Mouse (Mus musculus): ENCODE measurements at regions not wholly inside any gene's neighbourhood (a gene's known extent, or its start where the extent isn't known, plus 50 kb on each side); places are given as distances from the start of the nearest gene placed in this dataset.

GRCm38 (mm10) chr10:8027023-8027422, 71.0 kb upstream of the Tab2 start:
- TF ChIP-seq ZC3H11A (IDR thresholded peaks at IDR 0.05; ENCODE audit: low read depth, low read length): no peak
- TF ChIP-seq MEF2A (IDR thresholded peaks at IDR 0.05; ENCODE audit: extremely low read depth, insufficient replicate concordance, low read depth, low read length, poor library complexity, severe bottlenecking): no peak
- TF ChIP-seq TBP (IDR thresholded peaks at IDR 0.05; ENCODE audit: low read depth, low read length): no peak
- TF ChIP-seq SIN3A (IDR thresholded peaks at IDR 0.05; ENCODE audit: low read length): no peak
- TF ChIP-seq EP300 (IDR thresholded peaks at IDR 0.05; ENCODE audit: low read depth in 1 of 2, low read length in 2 of 2): peak; percentile 72 to 80
- TF ChIP-seq ZKSCAN1 (IDR thresholded peaks at IDR 0.05; ENCODE audit: low read depth, low read length): no peak
- TF ChIP-seq GATA1 (IDR thresholded peaks at IDR 0.05; ENCODE audit: low read depth, low read length): peak; percentile 60
- TF ChIP-seq TCF12 (IDR thresholded peaks at IDR 0.05; ENCODE audit: low read depth, low read length): 0 out of 2 replicates have a peak, but pooled peaks have one; percentile 37
- TF ChIP-seq CHD2 (IDR thresholded peaks at IDR 0.05; ENCODE audit: low read length): no peak
- peak; percentile 27; the same call in 1 of the 2 replicates for TF ChIP-seq ETS1 (IDR thresholded peaks at IDR 0.05; ENCODE audit: low read depth, low read length)
- no peak overlapping the region for H3K4me3 ChIP-seq (ENCODE audit: control insufficient read depth in 1 of 2, insufficient read depth in 1 of 2, low read depth in 2 of 2, low read length in 2 of 2)
- DNase-seq (ENCODE audit: low read depth, low spot score): peak; percentile 86
- H3K27me3 ChIP-seq (ENCODE audit: control insufficient read depth in 1 of 2, insufficient read depth in 2 of 2, low read length in 2 of 2): no peaks in the 10 kb centered on the region
- H3K36me3 ChIP-seq (ENCODE audit: control insufficient read depth in 1 of 2, insufficient read depth in 2 of 2, low read length in 2 of 2): peaks cover 0 to 54% of the 10 kb centered on the region in 2 experiments; a peak in 2 of 4 replicates
- H3K9ac ChIP-seq (ENCODE audit: control insufficient read depth, low read depth, low read length, poor library complexity, severe bottlenecking): peak overlapping the region; percentile 26; the same call in 1 of the 2 replicates
- peaks cover 21 to 41% of the 10 kb centered on the region in 2 experiments for H3K4me1 ChIP-seq (ENCODE audit: control insufficient read depth in 1 of 2, insufficient read depth in 2 of 2, low read length in 2 of 2)
- H3K27ac ChIP-seq (ENCODE audit: control insufficient read depth, low read depth, low read length): peak overlapping the region; percentile 53
- H3K79me2 ChIP-seq (ENCODE audit: control insufficient read depth, insufficient read depth, low read length, poor library complexity): no peaks in the 10 kb centered on the region
- H3K9me3 ChIP-seq (replicated peaks; ENCODE audit: insufficient read depth, low read length): no peaks in the 10 kb centered on the region

- Histone ChIP-seq H3K9me3 (replicated peaks; ENCODE audit: insufficient read depth, low read length) (no peaks in the 10 kb centered on the region), H3K4me3 (ENCODE audit: control insufficient read depth in 1 of 2, insufficient read depth in 1 of 2, low read depth in 2 of 2, low read length in 2 of 2) (no peak overlapping the region), H3K4me1 (ENCODE audit: control insufficient read depth in 1 of 2, insufficient read depth in 2 of 2, low read length in 2 of 2) (peaks cover 31 to 60% of the 10 kb centered on the region in 2 experiments), H3K79me2 (ENCODE audit: control insufficient read depth, insufficient read depth, low read length, poor library complexity) (no peaks in the 10 kb centered on the region), H3K36me3 (ENCODE audit: control insufficient read depth in 1 of 2, insufficient read depth in 2 of 2, low read length in 2 of 2) (peaks cover 0 to 66% of the 10 kb centered on the region in 2 experiments; a peak in 2 of 4 replicates), H3K27me3 (ENCODE audit: control insufficient read depth in 1 of 2, insufficient read depth in 2 of 2, low read length in 2 of 2) (no peaks in the 10 kb centered on the region), H3K9ac (ENCODE audit: control insufficient read depth, low read depth, low read length, poor library complexity, severe bottlenecking) (no peak overlapping the region), H3K27ac (ENCODE audit: control insufficient read depth, low read depth, low read length) (no peak overlapping the region)
- no peak for DNase-seq (ENCODE audit: low read depth, low spot score)
- TF ChIP-seq CHD2 (IDR thresholded peaks at IDR 0.05; ENCODE audit: low read length) (no peak), NELFE (IDR thresholded peaks at IDR 0.05; ENCODE audit: low read depth, low read length) (no peak), NRF1 (IDR thresholded peaks at IDR 0.05; ENCODE audit: insufficient read depth, low read depth, low read length, poor library complexity, severe bottlenecking) (no peak), GABPA (IDR thresholded peaks at IDR 0.05; ENCODE audit: low read depth, low read length) (no peak), E2F4 (IDR thresholded peaks at IDR 0.05; ENCODE audit: borderline replicate concordance, low read depth, low read length) (no peak), SIN3A (IDR thresholded peaks at IDR 0.05; ENCODE audit: low read length) (no peak), POLR2A (IDR thresholded peaks at IDR 0.05; ENCODE audit: control insufficient read depth in 1 of 2, insufficient read depth in 1 of 2, low read depth in 1 of 2, low read length in 2 of 2, poor library complexity in 1 of 2) (no peak), HCFC1 (IDR thresholded peaks at IDR 0.05; ENCODE audit: low read depth, low read length) (no peak), MYC (IDR thresholded peaks at IDR 0.05; ENCODE audit: low read depth, low read length) (0 out of 2 replicates have a peak, but pooled peaks have one; percentile 24), TAL1 (IDR thresholded peaks at IDR 0.05; ENCODE audit: low read length) (no peak), MAX (IDR thresholded peaks at IDR 0.05; ENCODE audit: low read length) (no peak), MEF2A (IDR thresholded peaks at IDR 0.05; ENCODE audit: extremely low read depth, insufficient replicate concordance, low read depth, low read length, poor library complexity, severe bottlenecking) (no peak), CHD1 (IDR thresholded peaks at IDR 0.05; ENCODE audit: low read depth, low read length) (no peak), USF1 (IDR thresholded peaks at IDR 0.05; ENCODE audit: low read depth, low read length) (no peak), GATA1 (IDR thresholded peaks at IDR 0.05; ENCODE audit: low read depth, low read length) (peak; percentile 72), KAT2A (conservative IDR thresholded peaks at IDR 0.05; ENCODE audit: low read depth, low read length) (no peak), POLR2AphosphoS2 (IDR thresholded peaks at IDR 0.05; ENCODE audit: low read length) (no peak), RAD21 (IDR thresholded peaks at IDR 0.05; ENCODE audit: low read depth, low read length) (no peak), SMC3 (IDR thresholded peaks at IDR 0.05; ENCODE audit: low read depth, low read length) (no peak), JUND (IDR thresholded peaks at IDR 0.05; ENCODE audit: low read depth, low read length) (no peak), EP300 (IDR thresholded peaks at IDR 0.05; ENCODE audit: low read depth in 1 of 2, low read length in 2 of 2) (peak; percentile 34 to 63; a peak in 2 of 4 replicates), ETS1 (IDR thresholded peaks at IDR 0.05; ENCODE audit: low read depth, low read length) (no peak), MXI1 (IDR thresholded peaks at IDR 0.05; ENCODE audit: low read depth, low read length) (no peak), MYB (IDR thresholded peaks at IDR 0.05; ENCODE audit: low read depth, low read length) (no peak), ZKSCAN1 (IDR thresholded peaks at IDR 0.05; ENCODE audit: low read depth, low read length) (no peak), BHLHE40 (IDR thresholded peaks at IDR 0.05; ENCODE audit: borderline replicate concordance, low read depth, low read length) (no peak), ELF1 (IDR thresholded peaks at IDR 0.05; ENCODE audit: low read depth, low read length) (no peak), MAFK (IDR thresholded peaks at IDR 0.05; ENCODE audit: borderline replicate concordance, low read depth, low read length) (no peak), TCF12 (IDR thresholded peaks at IDR 0.05; ENCODE audit: low read depth, low read length) (peak; percentile 45; the same call in 1 of the 2 replicates)
Measured at GRCm38 (mm10) chr10:8023741-8024140, 67.7 kb upstream of the Tab2 start.

Measured in MEL (cell line).